Mouse (Mus musculus) kidney, adult 9 months (tissue): ENCODE measurements around the gene Fyn.

Experiments
- DNase-seq: peaks from one replicate; pipeline ENCODE4 v3.0.0; 2022

Gene Fyn

DNA sequence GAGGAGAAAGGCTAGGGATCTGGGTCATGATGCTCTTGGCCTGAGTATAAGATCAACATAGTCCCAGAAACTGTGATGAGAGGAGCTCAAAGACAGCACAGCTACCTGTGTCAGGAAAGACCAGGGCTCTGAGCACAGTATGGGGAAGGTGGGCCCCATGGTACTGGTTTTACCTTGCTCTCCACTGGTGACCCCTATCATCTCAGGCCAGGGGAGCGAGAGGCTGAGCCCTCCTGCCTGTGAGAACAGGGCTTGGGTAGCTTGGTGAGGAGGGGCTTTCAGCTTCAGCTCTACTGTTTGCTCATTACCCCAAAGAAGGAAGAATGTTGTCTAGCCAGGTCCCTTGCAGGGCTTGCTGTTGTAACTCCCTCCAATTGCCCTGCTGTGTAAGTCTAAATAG lies 45.4 kb downstream of the Fyn start:
- DNase-seq = no peak

GRCm38 (mm10) chr10:39415586-39415985 lies 46.9 kb downstream of the Fyn start:
- peak; percentile 11 for DNase-seq

GRCm38 (mm10) chr10:39417611-39418010 lies 49.0 kb downstream of the Fyn start:
- DNase-seq = peak; percentile 16

DNA sequence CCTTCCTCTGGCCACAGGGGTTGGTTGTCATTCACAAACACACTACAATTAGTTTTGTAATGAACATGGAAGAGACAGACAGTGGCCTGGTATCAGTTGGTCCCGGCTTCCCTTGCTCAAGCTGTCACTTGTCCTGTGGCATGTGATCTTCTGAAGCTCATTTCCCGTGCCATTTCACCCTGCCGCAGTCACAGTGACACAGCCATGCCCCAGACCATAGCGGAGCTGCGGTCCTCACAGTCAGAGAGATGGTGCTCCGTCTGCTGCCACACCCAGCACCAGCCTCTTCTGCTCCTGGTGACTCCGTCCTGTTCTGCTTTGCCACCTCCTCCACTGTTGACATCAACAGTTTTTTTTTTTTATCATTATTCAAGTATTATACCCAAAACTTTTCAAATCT lies 49.7 kb downstream of the Fyn start:
- DNase-seq = no peak

GRCm38 (mm10) chr10:39420842-39421617 lies 52.4 kb downstream of the Fyn start:
- DNase-seq = no peak

DNA sequence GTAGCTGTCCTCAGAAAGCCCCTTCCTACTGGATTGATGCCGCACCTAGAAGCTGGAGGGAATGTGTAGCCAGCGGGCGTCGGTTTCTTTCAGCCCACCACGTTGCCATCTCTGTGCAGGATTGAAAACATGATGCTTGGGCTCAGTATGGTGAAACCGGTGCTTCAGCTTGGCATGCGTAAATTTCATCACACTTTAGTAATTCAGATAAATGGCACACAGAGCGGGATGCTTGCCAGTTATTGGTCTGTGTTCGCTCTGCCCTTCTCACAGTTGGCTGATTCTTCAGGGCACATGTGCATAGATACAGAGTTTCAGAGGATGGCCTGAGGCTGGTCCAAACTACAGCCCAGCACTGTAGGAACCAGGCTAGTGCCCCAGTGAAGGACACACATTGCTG lies 53.1 kb downstream of the Fyn start:
- no peak for DNase-seq

DNA sequence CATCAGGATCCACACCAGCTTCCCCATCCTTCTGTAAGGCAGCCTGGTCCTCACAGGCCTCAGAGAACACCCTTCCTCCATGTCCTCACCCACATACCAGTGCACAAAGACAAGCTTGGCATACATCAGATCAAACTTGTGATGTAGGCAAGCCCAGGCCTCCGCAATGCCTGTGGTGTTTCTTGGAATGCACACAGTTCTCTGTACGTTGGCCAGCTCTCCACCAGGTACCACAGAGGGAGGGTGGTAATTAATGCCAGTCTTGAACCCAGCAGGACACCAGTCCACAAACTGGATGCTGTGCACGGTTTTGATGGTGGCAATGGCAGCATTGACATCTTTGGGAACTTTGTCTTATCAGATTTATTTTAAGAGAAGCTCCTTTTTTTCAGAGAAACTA lies 56.0 kb downstream of the Fyn start:
- no peak for DNase-seq

- no peak for DNase-seq
Measured at GRCm38 (mm10) chr10:39426033-39426432, 57.4 kb downstream of the Fyn start.

DNA sequence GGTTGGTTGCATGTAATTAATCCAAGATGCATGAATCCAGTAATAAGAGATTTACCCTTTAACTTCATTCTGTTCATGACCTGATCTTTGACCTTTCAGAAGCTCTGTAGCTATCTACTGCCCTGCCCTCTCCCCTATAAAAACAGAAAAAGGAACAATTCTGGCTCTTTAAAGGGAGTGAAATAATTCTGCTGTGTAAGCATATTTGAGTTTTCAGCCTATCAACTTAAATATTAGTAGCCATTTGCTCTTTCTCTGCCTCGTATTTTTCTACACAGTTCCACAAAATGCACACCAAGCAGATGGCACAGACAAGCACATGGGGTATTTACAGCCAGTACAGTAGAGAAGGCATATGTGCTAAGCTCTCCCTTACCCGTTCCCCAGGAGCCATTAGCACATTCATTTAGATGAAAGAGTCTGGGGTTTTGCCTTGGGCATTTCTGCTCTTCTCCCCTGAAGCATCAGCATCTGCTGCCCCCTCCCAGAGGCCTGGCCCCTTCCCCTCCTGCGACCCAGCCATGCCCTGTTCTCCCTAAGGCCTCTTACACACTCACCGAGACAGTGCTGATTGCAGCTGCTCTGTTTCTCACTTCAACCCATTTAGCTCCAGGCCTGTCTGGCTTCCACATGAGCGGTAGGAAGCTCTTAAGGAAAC lies 58.3 kb downstream of the Fyn start:
- DNase-seq = no peak

GRCm38 (mm10) chr10:39429661-39430060 lies 61.0 kb downstream of the Fyn start:
- no peak for DNase-seq

- no peak for DNase-seq
Measured at GRCm38 (mm10) chr10:39430074-39430764, 61.6 kb downstream of the Fyn start.

GRCm38 (mm10) chr10:39431265-39431664 lies 62.6 kb downstream of the Fyn start:
- no peak for DNase-seq

DNA sequence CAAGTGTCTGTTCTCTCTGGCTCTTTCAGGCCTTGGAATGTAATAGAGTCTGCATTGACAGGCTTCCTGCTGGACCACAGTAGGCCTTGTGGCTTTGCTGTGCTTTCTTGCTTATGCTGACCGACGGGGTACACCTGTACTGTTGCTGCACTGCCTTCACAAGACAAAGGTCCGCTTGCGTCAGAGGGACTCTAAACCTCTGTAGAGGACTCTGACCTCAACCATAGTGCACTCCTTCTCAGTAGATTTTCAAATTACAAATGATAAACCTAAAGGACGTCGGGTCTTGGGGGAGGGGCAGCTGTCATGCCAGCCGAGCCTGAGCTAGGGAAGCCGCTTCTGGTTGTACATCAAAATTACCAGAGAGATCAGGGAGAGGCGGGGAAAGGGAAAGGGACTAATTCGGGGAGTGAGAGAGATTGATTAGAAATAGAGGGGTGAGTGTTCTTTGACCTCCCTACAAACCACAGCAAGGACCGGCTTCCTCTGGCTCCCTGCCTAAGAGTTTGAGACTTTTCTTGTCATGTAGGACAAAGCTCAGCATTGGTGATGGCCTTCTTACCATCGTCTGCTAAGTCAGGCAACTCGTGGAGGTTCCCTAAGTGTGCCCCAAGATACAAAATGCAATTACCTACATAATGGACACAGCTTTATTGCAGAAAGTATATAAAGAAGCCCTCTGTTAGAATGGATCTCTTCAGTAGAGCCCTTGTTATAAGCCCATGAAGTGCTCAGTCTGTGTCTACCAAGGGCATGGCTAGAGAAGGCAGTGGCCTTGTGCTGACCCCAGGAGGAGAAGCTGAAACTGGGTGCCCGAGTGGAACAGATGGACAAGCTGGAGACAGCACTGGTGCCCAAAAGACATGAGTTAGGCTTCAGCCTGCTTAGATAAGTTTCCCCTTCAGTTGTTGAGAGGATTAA lies 64.3 kb downstream of the Fyn start:
- peak; percentile 56 for DNase-seq

DNA sequence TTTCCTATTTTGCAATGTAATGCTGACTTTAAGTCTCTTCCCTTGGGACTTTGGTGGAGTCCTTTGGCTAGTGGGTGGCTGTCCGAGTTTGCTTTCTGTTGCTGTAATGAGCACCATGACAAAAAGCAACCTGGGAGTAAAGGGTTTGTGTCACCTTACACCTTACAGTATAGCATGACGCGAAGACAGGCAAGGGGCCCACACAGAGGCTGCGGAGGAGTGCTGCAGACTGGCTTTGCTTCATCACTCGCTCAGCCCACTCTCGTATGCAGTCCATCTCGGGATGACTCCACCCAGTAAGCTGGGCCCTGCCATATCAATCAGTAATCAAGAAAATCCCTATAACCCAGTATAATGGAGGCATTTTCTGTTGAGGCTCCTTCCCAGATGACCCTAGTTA lies 65.2 kb downstream of the Fyn start:
- no peak for DNase-seq

GRCm38 (mm10) chr10:39434758-39435448 lies 66.2 kb downstream of the Fyn start:
- no peak for DNase-seq

- no peak for DNase-seq
Measured at GRCm38 (mm10) chr10:39438905-39439304, 70.2 kb downstream of the Fyn start.

DNA sequence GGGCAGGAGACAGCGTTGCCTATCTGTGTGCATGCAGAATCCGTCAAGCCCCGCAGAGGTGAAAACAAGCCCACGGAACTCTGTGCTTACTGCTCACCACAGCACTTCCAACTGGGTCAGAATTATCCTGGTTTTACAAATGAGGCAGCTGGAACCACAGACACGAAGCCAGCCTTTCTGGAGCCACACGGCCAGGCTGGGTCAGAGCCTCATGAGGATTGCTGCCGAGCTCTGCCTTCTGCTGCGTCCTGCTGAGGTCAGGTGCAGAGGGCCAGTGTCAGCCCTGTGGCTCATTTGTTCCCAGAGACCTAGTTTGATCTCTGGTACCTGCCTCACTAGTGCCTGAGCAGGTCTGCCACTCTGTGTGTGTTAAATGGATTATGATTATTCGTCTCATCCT lies 71.9 kb downstream of the Fyn start:
- no peak for DNase-seq

DNA sequence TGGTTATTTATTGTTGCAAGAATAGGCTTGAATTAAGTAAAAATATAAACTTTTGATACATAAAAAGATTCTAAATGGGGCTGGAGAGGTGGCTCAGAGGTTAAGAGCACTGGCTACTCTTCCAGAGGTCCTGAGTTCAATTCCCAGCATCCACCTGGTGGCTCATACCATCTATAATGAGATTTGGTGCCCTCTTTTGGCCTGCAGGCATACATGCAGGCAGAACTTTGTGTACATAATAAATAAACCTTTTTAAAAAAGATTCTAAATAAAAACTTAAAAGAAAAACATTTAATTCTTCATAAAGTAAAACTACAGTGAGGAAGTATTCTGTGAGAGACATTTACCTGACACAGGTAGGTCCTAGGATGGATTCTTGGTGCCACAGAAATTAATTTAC lies 73.0 kb downstream of the Fyn start:
- DNase-seq = no peak

GRCm38 (mm10) chr10:39443122-39443521 lies 74.5 kb downstream of the Fyn start:
- no peak for DNase-seq

GRCm38 (mm10) chr10:39443947-39444346 lies 75.3 kb downstream of the Fyn start:
- DNase-seq = no peak

- DNase-seq = no peak
Measured at GRCm38 (mm10) chr10:39445870-39446269, 77.2 kb downstream of the Fyn start.

- DNase-seq = no peak
Measured at GRCm38 (mm10) chr10:39446706-39447105, 78.1 kb downstream of the Fyn start.
